In genomic region chr2:163481539-163482029, GRCm38 (mm10) we compare ENCODE assay signal across 8 mouse cellular contexts. TPM values are rescaled to one million over a fixed set of nuclear protein-coding genes. Genes with fewer than 3 reads are reported as not detected.
DNase-seq lines count a peak whose midpoint lies in the region; ATAC-seq and TF ChIP-seq lines count a peak whose summit lies in the region.

No protein-coding gene starts in this region.

- peak overlapping the region; percentile 16 for H3K4me3 ChIP-seq in embryonic facial prominence, embryonic 12.5 days
- 0 out of 2 replicates have a peak overlapping the region, but pooled peaks have one; percentile 7 for H3K4me3 ChIP-seq in intestine, postnatal 0 days (ENCODE audit: low read depth, low read length)
- no peak overlapping the region for H3K4me3 ChIP-seq in liver, postnatal 0 days (ENCODE audit: low read depth, low read length)
- 0 out of 2 replicates have a peak overlapping the region, but pooled peaks have one; percentile 13 for H3K4me3 ChIP-seq in stomach, embryonic 14.5 days (ENCODE audit: low read depth, low read length)
- H3K4me3 ChIP-seq in cerebellum, adult 2 months (replicated peaks; ENCODE audit: insufficient read depth, low read depth, low read length) = no peak overlapping the region
- H3K4me3 ChIP-seq in gastrocnemius, adult 2 months = no peak overlapping the region; the same call in 1 of the 2 replicates

- TF ChIP-seq EP300 in liver, postnatal 0 days (IDR thresholded peaks at IDR 0.05; ENCODE audit: low read depth) = no peak

- H3K9ac ChIP-seq in embryonic facial prominence, embryonic 12.5 days = 0 out of 2 replicates have a peak overlapping the region, but pooled peaks have one; percentile 5
- no peak overlapping the region for H3K9ac ChIP-seq in intestine, postnatal 0 days (ENCODE audit: low read depth, low read length)
- H3K9ac ChIP-seq in liver, postnatal 0 days (replicated peaks) = no peak overlapping the region
- no peak overlapping the region; the same call in 1 of the 2 replicates for H3K9ac ChIP-seq in stomach, embryonic 14.5 days (replicated peaks; ENCODE audit: low read depth, low read length)

- H3K4me2 ChIP-seq in embryonic facial prominence, embryonic 12.5 days (replicated peaks) = peak overlapping the region; percentile 44
- peak overlapping the region; percentile 52 for H3K4me2 ChIP-seq in intestine, postnatal 0 days (replicated peaks; ENCODE audit: low read depth)
- peak overlapping the region; percentile 29; the same call in 1 of the 2 replicates for H3K4me2 ChIP-seq in liver, postnatal 0 days (ENCODE audit: low read depth, low read length)
- peak overlapping the region; percentile 31; the same call in 1 of the 2 replicates for H3K4me2 ChIP-seq in stomach, embryonic 14.5 days (replicated peaks; ENCODE audit: low read depth, low read length)

- H3K36me3 ChIP-seq in embryonic facial prominence, embryonic 12.5 days = no peaks in the 10 kb centered on the region
- no peaks in the 10 kb centered on the region for H3K36me3 ChIP-seq in intestine, postnatal 0 days (ENCODE audit: control insufficient read depth, insufficient read depth)
- no peaks in the 10 kb centered on the region for H3K36me3 ChIP-seq in liver, postnatal 0 days (replicated peaks; ENCODE audit: insufficient read depth, low read length)
- no peaks in the 10 kb centered on the region for H3K36me3 ChIP-seq in stomach, embryonic 14.5 days (ENCODE audit: control insufficient read depth, insufficient read depth, low read length)

- DNase-seq in R1 (ENCODE audit: low read depth, low spot score) = peak; percentile 61
- DNase-seq in liver, postnatal 0 days = peak; percentile 41
- no peak for DNase-seq in urinary bladder, postnatal 25 days (ENCODE audit: low spot score)
- no peak for DNase-seq in cerebellum, adult 2 months
- no peak for DNase-seq in gastrocnemius, adult 2 months

- H3K27me3 ChIP-seq in embryonic facial prominence, embryonic 12.5 days = peaks cover 23% of the 10 kb centered on the region
- no peaks in the 10 kb centered on the region for H3K27me3 ChIP-seq in intestine, postnatal 0 days (replicated peaks; ENCODE audit: control insufficient read depth, insufficient read depth, low read length)
- peaks cover 9% of the 10 kb centered on the region for H3K27me3 ChIP-seq in liver, postnatal 0 days (ENCODE audit: insufficient read depth, low read length)
- H3K27me3 ChIP-seq in stomach, embryonic 14.5 days (ENCODE audit: control insufficient read depth, insufficient read depth, low read length) = no peaks in the 10 kb centered on the region
- no peaks in the 10 kb centered on the region for H3K27me3 ChIP-seq in cerebellum, adult 2 months (ENCODE audit: control insufficient read depth, insufficient read depth, low read length)

- H3K27ac ChIP-seq in embryonic facial prominence, embryonic 12.5 days = no peak overlapping the region
- H3K27ac ChIP-seq in intestine, postnatal 0 days (ENCODE audit: low read depth, low read length) = no peak overlapping the region
- no peak overlapping the region for H3K27ac ChIP-seq in liver, postnatal 0 days (ENCODE audit: low read depth)
- no peak overlapping the region for H3K27ac ChIP-seq in stomach, embryonic 14.5 days (ENCODE audit: low read length)
- no peak overlapping the region for H3K27ac ChIP-seq in cerebellum, adult 2 months (ENCODE audit: insufficient read depth, low read length)
- no peak overlapping the region for H3K27ac ChIP-seq in gastrocnemius, adult 2 months

- H3K4me1 ChIP-seq in embryonic facial prominence, embryonic 12.5 days = peaks cover 7% of the 10 kb centered on the region
- peaks cover 4% of the 10 kb centered on the region for H3K4me1 ChIP-seq in intestine, postnatal 0 days (replicated peaks; ENCODE audit: control insufficient read depth, insufficient read depth, low read length)
- H3K4me1 ChIP-seq in liver, postnatal 0 days (ENCODE audit: insufficient read depth) = no peaks in the 10 kb centered on the region; the same call in 1 of the 2 replicates
- 0 out of 2 replicates have a peak, but pooled peaks cover 5% of the 10 kb centered on the region for H3K4me1 ChIP-seq in stomach, embryonic 14.5 days (ENCODE audit: control insufficient read depth, insufficient read depth, low read length)
- no peaks in the 10 kb centered on the region for H3K4me1 ChIP-seq in cerebellum, adult 2 months (ENCODE audit: control insufficient read depth, insufficient read depth, low read length)

- TF ChIP-seq POLR2A in cerebellum, adult 2 months (IDR thresholded peaks at IDR 0.05; ENCODE audit: borderline replicate concordance, insufficient read depth, low read length) = no peak

- 0 out of 2 replicates have a peak, but pooled peaks have one; percentile 52 for ATAC-seq in embryonic facial prominence, embryonic 12.5 days (ENCODE audit: insufficient number of reproducible peaks, insufficient read depth, low FRiP score, low TSS enrichment)
- peak; percentile 55 for ATAC-seq in intestine, postnatal 0 days
- ATAC-seq in liver, postnatal 0 days = peak; percentile 55; the same call in 1 of the 2 replicates
- ATAC-seq in stomach, embryonic 14.5 days (ENCODE audit: insufficient number of reproducible peaks, insufficient read depth, low FRiP score, low read depth) = peak; percentile 61; the same call in 1 of the 2 replicates

- H3K9me3 ChIP-seq in embryonic facial prominence, embryonic 12.5 days = no peaks in the 10 kb centered on the region
- no peaks in the 10 kb centered on the region for H3K9me3 ChIP-seq in intestine, postnatal 0 days (ENCODE audit: control insufficient read depth)
- H3K9me3 ChIP-seq in liver, postnatal 0 days (ENCODE audit: low read length) = no peaks in the 10 kb centered on the region
- no peaks in the 10 kb centered on the region for H3K9me3 ChIP-seq in stomach, embryonic 14.5 days (ENCODE audit: control insufficient read depth, low read depth, low read length)

- WGBS in embryonic facial prominence, embryonic 12.5 days = under 1% methylated on average over 21 of the region's 21 CpGs
- 2% methylated on average over 21 of the region's 21 CpGs for WGBS in intestine, postnatal 0 days
- 5% methylated on average over 21 of the region's 21 CpGs for WGBS in liver, postnatal 0 days (ENCODE audit: insufficient replicate concordance)
- under 1% methylated on average over 21 of the region's 21 CpGs for WGBS in stomach, embryonic 14.5 days
- WGBS in cerebellum, adult 2 months = 10% methylated on average over 21 of the region's 21 CpGs

- TF ChIP-seq CTCF in intestine, postnatal 0 days (IDR thresholded peaks at IDR 0.05; ENCODE audit: low read depth) = peak; percentile 66
- peak; percentile 43 for TF ChIP-seq CTCF in liver, postnatal 0 days (IDR thresholded peaks at IDR 0.05; ENCODE audit: low read depth)
- TF ChIP-seq CTCF in cerebellum, adult 2 months (IDR thresholded peaks at IDR 0.05; ENCODE audit: borderline replicate concordance, insufficient read depth, low read depth, low read length) = no peak
- no peak; the same call in 1 of the 2 replicates for TF ChIP-seq CTCF in gastrocnemius, adult 2 months (IDR thresholded peaks at IDR 0.05)

- intact Hi-C loops in gastrocnemius, adult 2 months (cut with DNase I) = no loop called here

RNA-seq across cellular contexts. Expression of gene Fitm2, which starts 9.2 kb away (rescaled TPM):
- 10.7 and 11.0 TPM in 2 replicates for polyA plus RNA-seq in embryonic facial prominence, embryonic 12.5 days (2016; fragmentation: Nextera tagmentation; extraction: Ambion mirVana)
- 5.3 and 5.5 TPM in 2 replicates for polyA plus RNA-seq in intestine, postnatal 0 days (2015; fragmentation: Nextera tagmentation; extraction: Ambion mirVana)
- polyA plus RNA-seq in liver, postnatal 0 days (2015; fragmentation: Nextera tagmentation; extraction: Ambion mirVana) = 15.1 and 16.9 TPM in 2 replicates
- polyA plus RNA-seq in stomach, embryonic 14.5 days (2014; fragmentation: Nextera tagmentation; extraction: Ambion mirVana) = 8.5 and 11.0 TPM in 2 replicates
- polyA plus RNA-seq in cerebellum, adult 2 months (2012; rRNA removed) = 20.2 and 21.5 TPM in 2 replicates
- 100 to 1,000 TPM in 1 of 2 experiments, 10 to 100 TPM in 1; 73.8 to 106 TPM for total RNA-seq in gastrocnemius, adult 2 months (2021)

RNA-seq across cellular contexts. Expression of gene R3hdml, which starts 10.5 kb away (rescaled TPM):
- polyA plus RNA-seq in embryonic facial prominence, embryonic 12.5 days (2016; fragmentation: Nextera tagmentation; extraction: Ambion mirVana) = not detected in 2 replicates
- 0.37 and 0.46 TPM in 2 replicates for polyA plus RNA-seq in intestine, postnatal 0 days (2015; fragmentation: Nextera tagmentation; extraction: Ambion mirVana)
- polyA plus RNA-seq in liver, postnatal 0 days (2015; fragmentation: Nextera tagmentation; extraction: Ambion mirVana) = not detected in 2 replicates
- polyA plus RNA-seq in stomach, embryonic 14.5 days (2014; fragmentation: Nextera tagmentation; extraction: Ambion mirVana) = not detected in 2 replicates
- not detected in 2 replicates for polyA plus RNA-seq in cerebellum, adult 2 months (2012; rRNA removed)
- total RNA-seq in gastrocnemius, adult 2 months (2021) = not detected

RNA-seq across cellular contexts. Expression of gene Hnf4a, which starts 25.0 kb away (rescaled TPM):
- not detected in 2 replicates for polyA plus RNA-seq in embryonic facial prominence, embryonic 12.5 days (2016; fragmentation: Nextera tagmentation; extraction: Ambion mirVana)
- 50.8 and 53.0 TPM in 2 replicates for polyA plus RNA-seq in intestine, postnatal 0 days (2015; fragmentation: Nextera tagmentation; extraction: Ambion mirVana)
- 25.1 and 27.5 TPM in 2 replicates for polyA plus RNA-seq in liver, postnatal 0 days (2015; fragmentation: Nextera tagmentation; extraction: Ambion mirVana)
- polyA plus RNA-seq in stomach, embryonic 14.5 days (2014; fragmentation: Nextera tagmentation; extraction: Ambion mirVana) = 18.7 and 18.9 TPM in 2 replicates
- polyA plus RNA-seq in cerebellum, adult 2 months (2012; rRNA removed) = 0.02 and 0.03 TPM in 2 replicates
- not detected for total RNA-seq in gastrocnemius, adult 2 months (2021)

RNA-seq across cellular contexts. Expression of gene Gdap1l1, which starts 43.3 kb away (rescaled TPM):
- polyA plus RNA-seq in embryonic facial prominence, embryonic 12.5 days (2016; fragmentation: Nextera tagmentation; extraction: Ambion mirVana) = 7.5 and 10.4 TPM in 2 replicates
- polyA plus RNA-seq in intestine, postnatal 0 days (2015; fragmentation: Nextera tagmentation; extraction: Ambion mirVana) = 2.3 and 2.4 TPM in 2 replicates
- not detected in 2 replicates for polyA plus RNA-seq in liver, postnatal 0 days (2015; fragmentation: Nextera tagmentation; extraction: Ambion mirVana)
- polyA plus RNA-seq in stomach, embryonic 14.5 days (2014; fragmentation: Nextera tagmentation; extraction: Ambion mirVana) = 5.3 and 8.4 TPM in 2 replicates
- 126 and 128 TPM in 2 replicates for polyA plus RNA-seq in cerebellum, adult 2 months (2012; rRNA removed)
- not detected for total RNA-seq in gastrocnemius, adult 2 months (2021)

RNA-seq across cellular contexts. Expression of gene Oser1, which starts 57.1 kb away (rescaled TPM):
- 85.4 and 87.3 TPM in 2 replicates for polyA plus RNA-seq in embryonic facial prominence, embryonic 12.5 days (2016; fragmentation: Nextera tagmentation; extraction: Ambion mirVana)
- 62.3 and 64.5 TPM in 2 replicates for polyA plus RNA-seq in intestine, postnatal 0 days (2015; fragmentation: Nextera tagmentation; extraction: Ambion mirVana)
- polyA plus RNA-seq in liver, postnatal 0 days (2015; fragmentation: Nextera tagmentation; extraction: Ambion mirVana) = 42.6 and 50.4 TPM in 2 replicates
- 84.9 and 89.2 TPM in 2 replicates for polyA plus RNA-seq in stomach, embryonic 14.5 days (2014; fragmentation: Nextera tagmentation; extraction: Ambion mirVana)
- polyA plus RNA-seq in cerebellum, adult 2 months (2012; rRNA removed) = 37.7 and 39.4 TPM in 2 replicates
- total RNA-seq in gastrocnemius, adult 2 months (2021) = 10 to 100 TPM; 32.4 to 38.2 TPM

Comparison
In these comparisons a context has a peak if more than half of its experiments do, and no peak if none do; other contexts are left out.
1. DNase-seq: peak in R1 (single experiment) and liver, postnatal 0 days (single experiment); none in urinary bladder, postnatal 25 days (single experiment), cerebellum, adult 2 months (0 of 2) and gastrocnemius, adult 2 months (single experiment).
2. H3K4me3 ChIP-seq: peak in embryonic facial prominence, embryonic 12.5 days (single experiment), intestine, postnatal 0 days (single experiment) and stomach, embryonic 14.5 days (single experiment); none in liver, postnatal 0 days (single experiment), cerebellum, adult 2 months (single experiment) and gastrocnemius, adult 2 months (single experiment).
3. CTCF ChIP-seq: peak in intestine, postnatal 0 days (single experiment) and liver, postnatal 0 days (single experiment); none in cerebellum, adult 2 months (single experiment) and gastrocnemius, adult 2 months (single experiment).
4. RNA of gene Hnf4a, which starts 25.0 kb away (polyA plus RNA-seq): 50.8 to 53.0 TPM in intestine, postnatal 0 days, 25.1 to 27.5 TPM in liver, postnatal 0 days and 18.7 to 18.9 TPM in stomach, embryonic 14.5 days; not detected in embryonic facial prominence, embryonic 12.5 days and 0.02 to 0.03 TPM in cerebellum, adult 2 months; every median in the first group is over 10 times any median in the second.
5. Peak in every context shown above with its lines, with median percentiles within 50 percentile points of each other: ATAC-seq and H3K4me2 ChIP-seq.